Mouse (Mus musculus): Measurements from ENCODE around the gene Apaf1.
A peak's percentile ranks its signal among the peaks of the same experiment; 100 is the strongest.

The Apaf1 gene

GRCm38 (mm10) chr10:91082550-91083392 lies at the start of gene Apaf1, which contains the start of gene Ikbip:
Gene Apaf1, minus strand, starts transcription at chr10:91082770.
Gene Ikbip, plus strand, starts transcription at chr10:91082940.
- peak; percentile 100 for DNase-seq (ENCODE audit: low spot score)

GRCm38 (mm10) chr10:91131565-91131964 lies 49.0 kb upstream of the Apaf1 start:
- DNase-seq (ENCODE audit: low spot score): no peak

DNA sequence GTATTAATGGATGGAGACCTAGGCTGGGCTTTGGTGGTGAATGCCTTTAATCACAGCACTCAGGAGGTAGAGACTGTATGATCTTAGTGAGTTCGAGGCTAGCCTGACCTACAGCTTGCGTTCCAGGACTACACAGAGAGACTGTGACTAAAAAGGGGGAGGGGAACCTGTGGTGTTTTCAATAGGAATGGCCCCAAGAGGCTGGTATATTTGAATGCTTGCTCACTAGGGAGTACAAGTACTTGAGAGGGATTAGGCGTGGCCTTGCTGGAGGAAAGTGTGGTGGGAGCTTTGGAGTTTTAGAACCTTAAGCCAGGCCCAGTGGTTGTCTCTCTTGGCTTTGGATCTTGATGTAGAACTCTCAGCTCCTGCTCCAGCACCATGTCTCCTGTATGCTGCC lies 48.2 kb upstream of the Apaf1 start:
- no peak for DNase-seq (ENCODE audit: low spot score)

DNA sequence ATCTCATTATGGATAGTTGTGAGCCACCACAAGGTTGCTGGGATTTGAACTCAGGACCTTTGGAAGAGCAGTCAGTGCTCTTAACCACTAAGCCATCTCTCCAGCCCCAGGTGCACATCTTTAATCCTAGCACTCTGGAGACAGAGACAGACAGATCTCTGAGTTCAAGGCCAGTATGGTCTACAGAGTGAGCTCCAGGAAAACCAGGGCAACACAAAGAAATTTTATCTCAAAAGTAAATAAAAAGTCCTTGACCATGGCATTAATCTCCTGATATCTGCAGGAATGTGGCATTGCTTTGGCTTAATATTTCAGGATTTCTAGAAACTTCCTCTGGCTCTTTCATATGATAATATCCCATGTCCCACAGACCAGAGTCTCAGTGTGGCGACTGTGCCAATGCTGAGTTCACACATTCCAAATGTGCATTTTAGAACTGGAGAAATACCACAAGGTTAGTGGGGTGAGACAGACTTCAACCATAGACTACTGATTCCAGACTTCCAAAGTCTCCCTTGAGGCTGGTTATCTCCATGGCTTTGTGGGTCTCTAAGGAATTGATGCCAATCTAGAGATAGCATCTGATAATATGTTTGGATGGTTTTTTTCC lies 46.1 kb upstream of the Apaf1 start:
- DNase-seq (ENCODE audit: low spot score): no peak

- no peak for DNase-seq (ENCODE audit: low spot score)
Measured at GRCm38 (mm10) chr10:91127395-91127794, 44.8 kb upstream of the Apaf1 start.

DNA sequence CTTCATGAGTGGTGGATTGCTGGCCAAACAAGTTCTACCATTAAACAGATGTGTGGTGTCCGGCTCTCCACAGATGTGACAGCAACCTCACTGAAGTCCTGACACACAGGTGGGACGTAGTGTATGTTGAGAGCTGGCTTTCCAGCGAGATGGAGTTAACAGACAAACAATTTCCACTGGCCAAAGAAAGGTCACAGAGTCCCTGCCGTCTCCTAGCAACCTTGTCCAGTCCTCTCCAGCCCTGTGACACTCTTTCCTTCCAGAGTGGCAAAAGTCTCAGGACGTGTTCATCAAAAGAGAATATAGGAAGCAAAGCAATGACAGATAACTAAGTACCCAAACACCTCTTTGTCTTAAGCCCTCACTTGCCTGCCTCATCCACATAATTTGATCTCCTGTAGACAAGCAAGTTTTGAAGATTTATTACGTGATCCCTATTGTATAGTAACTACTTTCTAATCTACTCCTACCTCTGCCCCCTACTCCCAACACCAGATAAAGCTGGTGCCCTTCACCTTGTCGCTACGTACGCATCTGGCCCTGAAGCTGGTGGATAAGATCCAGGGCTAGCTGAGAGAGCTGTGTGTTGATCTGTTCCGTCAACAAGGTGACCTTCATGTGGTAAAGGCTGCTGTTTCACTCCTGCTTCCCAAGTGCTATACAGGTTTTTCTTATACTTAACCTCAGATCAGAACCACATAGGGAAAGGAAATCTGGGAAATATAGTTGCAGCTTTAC lies 44.2 kb upstream of the Apaf1 start:
- DNase-seq (ENCODE audit: low spot score): no peak

- peak; percentile 98 for DNase-seq (ENCODE audit: low spot score)
Measured at GRCm38 (mm10) chr10:91123828-91124822, 41.6 kb upstream of the Apaf1 start, which contains the start of gene Slc25a3. Gene Slc25a3, minus strand, starts transcription at chr10:91124059.

- DNase-seq (ENCODE audit: low spot score): peak; percentile 41
Measured at GRCm38 (mm10) chr10:91123281-91123827, 40.8 kb upstream of the Apaf1 start.

GRCm38 (mm10) chr10:91122646-91123045 lies 40.1 kb upstream of the Apaf1 start:
- no peak for DNase-seq (ENCODE audit: low spot score)

DNA sequence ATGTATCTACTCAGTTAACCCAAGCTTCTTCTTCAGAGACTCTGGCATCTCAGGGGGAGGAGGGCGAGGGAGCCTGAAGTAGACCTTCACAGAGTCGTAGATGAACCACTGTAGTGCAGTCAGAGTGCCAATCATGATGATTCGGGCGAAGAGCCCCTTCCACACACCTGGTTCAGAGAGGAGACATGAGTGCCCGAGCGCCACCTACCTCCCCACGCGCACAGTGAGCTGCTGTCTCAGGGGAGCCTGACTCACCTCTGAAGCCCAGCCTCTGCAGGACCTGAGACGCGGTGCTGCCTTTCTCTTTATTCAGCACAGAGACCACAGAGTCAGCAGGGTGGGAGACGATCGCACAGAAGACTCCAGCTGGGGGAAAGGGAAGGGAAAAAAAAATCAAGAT lies 34.4 kb upstream of the Apaf1 start:
- no peak for DNase-seq (ENCODE audit: low spot score)

- DNase-seq (ENCODE audit: low spot score): no peak
Measured at GRCm38 (mm10) chr10:91109841-91110240, 27.3 kb upstream of the Apaf1 start.

DNA sequence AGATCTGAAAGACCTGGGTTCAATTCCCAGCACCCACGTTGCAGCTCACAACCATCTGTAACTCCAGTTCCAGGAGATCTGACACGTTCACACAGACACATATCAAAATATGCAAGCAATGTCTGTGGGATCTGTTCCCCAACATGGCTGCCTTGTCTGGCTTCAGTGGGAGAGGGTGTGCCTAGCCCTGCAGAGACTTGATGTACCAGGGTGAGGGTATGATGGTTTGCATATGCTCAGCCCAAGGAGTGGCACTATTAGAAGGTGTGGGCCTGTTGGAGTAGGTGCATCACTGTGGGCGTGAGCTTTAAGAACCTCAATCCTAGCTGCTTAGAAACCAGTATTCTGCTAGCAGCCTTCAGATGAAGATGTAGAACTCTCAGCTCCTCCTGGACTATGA lies 23.4 kb upstream of the Apaf1 start:
- no peak for DNase-seq (ENCODE audit: low spot score)

- DNase-seq (ENCODE audit: low spot score): no peak
Measured at GRCm38 (mm10) chr10:91102799-91103590, 20.4 kb upstream of the Apaf1 start.

- no peak for DNase-seq (ENCODE audit: low spot score)
Measured at GRCm38 (mm10) chr10:91101936-91102335, 19.4 kb upstream of the Apaf1 start.

DNA sequence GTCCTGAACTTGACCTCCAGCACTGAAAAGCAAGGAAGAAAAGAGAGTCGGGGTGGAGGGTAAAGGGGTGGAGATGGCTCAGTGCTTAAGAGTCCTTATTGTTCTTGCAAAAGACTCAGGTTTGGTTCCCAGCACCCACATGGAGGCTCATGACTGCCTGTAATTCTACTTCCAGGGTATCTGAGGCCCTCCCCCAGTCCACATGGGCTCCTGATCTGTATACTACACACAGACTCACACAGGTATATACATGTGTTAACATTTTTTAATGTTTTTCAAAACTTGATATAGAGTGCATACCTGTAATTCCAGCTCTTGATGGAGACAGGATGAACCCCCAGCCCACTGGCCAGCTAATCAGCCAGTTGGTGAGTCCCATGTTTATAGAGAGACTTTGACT lies 17.5 kb upstream of the Apaf1 start:
- DNase-seq (ENCODE audit: low spot score): no peak

DNA sequence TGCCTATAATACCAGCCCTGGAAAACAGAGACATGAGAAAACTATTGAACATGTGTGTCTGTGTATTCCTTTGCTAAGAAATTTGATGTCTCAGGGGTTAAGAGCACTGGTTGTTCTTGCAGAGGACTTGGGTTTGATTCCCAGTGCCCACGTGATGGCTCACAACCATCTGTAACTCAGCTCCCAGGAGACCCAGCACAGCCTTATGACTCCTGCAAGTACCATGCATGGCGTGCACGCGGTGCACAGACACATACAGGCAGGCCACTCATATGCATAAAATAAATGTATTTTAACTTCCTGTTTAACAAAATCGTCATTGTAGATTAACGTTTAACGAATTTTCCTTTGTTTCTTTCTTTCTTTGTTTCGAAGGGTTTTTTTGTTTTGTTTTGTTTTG lies 15.5 kb upstream of the Apaf1 start:
- DNase-seq (ENCODE audit: low spot score): no peak

- no peak for DNase-seq (ENCODE audit: low spot score)
Measured at GRCm38 (mm10) chr10:91094251-91095104, 11.9 kb upstream of the Apaf1 start.

DNA sequence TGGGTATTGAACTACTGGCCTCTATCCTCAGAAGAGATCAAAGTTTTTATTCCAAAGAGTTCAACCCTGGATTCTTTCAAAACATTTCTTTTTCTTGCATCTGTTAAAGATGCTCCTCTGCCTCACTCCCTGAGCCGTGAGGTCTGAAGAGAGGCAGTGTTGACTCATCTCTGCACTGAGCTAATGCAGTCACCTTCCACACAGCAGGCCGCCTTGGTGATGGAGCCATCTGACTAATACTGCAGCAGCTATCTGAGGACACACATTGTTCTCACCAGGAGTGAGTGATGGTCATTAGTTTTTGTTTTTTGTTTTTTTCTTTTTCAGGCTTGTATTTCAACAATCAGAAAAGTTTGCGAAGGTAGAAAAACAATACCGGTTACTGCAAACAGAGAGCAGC lies 10.2 kb upstream of the Apaf1 start:
- no peak for DNase-seq (ENCODE audit: low spot score)

GRCm38 (mm10) chr10:91083393-91083927 lies 890 bp upstream of the Apaf1 start:
- DNase-seq (ENCODE audit: low spot score): no peak
